Mouse (Mus musculus): ENCODE results near the gene Dhrs7c.
A peak's percentile ranks its signal among the peaks of the same experiment; 100 is the strongest.

Gene Dhrs7c

GRCm38 (mm10) chr11:67839810-67840209 lies 41.8 kb downstream of the Dhrs7c start:
- DNase-seq (ENCODE audit: inconsistent ontology term): peak; percentile 30

- no peak for DNase-seq (ENCODE audit: inconsistent ontology term)
Observed at GRCm38 (mm10) chr11:67845193-67845592, 47.2 kb downstream of the Dhrs7c start.

GRCm38 (mm10) chr11:67851770-67852169 lies 53.8 kb downstream of the Dhrs7c start:
- no peak for DNase-seq (ENCODE audit: inconsistent ontology term)

GRCm38 (mm10) chr11:67853996-67854395 lies 56.0 kb downstream of the Dhrs7c start:
- peak; percentile 7 for DNase-seq (ENCODE audit: inconsistent ontology term)

- no peak for DNase-seq (ENCODE audit: inconsistent ontology term)
Observed at GRCm38 (mm10) chr11:67855035-67855434, 57.0 kb downstream of the Dhrs7c start.

- DNase-seq (ENCODE audit: inconsistent ontology term): no peak
Observed at GRCm38 (mm10) chr11:67858518-67858917, 60.5 kb downstream of the Dhrs7c start.

GRCm38 (mm10) chr11:67860743-67861398 lies 62.9 kb downstream of the Dhrs7c start:
- DNase-seq (ENCODE audit: inconsistent ontology term): no peak

GRCm38 (mm10) chr11:67861399-67861838 lies 63.4 kb downstream of the Dhrs7c start:
- DNase-seq (ENCODE audit: inconsistent ontology term): peak; percentile 65

- peak; percentile 6 for DNase-seq (ENCODE audit: inconsistent ontology term)
Observed at GRCm38 (mm10) chr11:67865100-67865499, 67.1 kb downstream of the Dhrs7c start.
